Mouse (Mus musculus) adrenal gland, postnatal 10 days (tissue): ENCODE data around the gene Cdca7l. TPM values are rescaled to one million over a fixed set of nuclear protein-coding genes. Genes with fewer than 3 reads are reported as not detected.

Source experiments
- DNase-seq: peaks from one replicate; pipeline ENCODE4 v3.0.0; 2021; ENCODE audit warnings: mixed read lengths
- total RNA-seq, 2 experiments: library from RNA; stranded (reverse); gene quantifications; 2 replicates each; pipeline ENCODE4 v1.2.3; 2021

The Cdca7l gene
- total RNA-seq, 2 experiments from 2014 or later = 7.7 to 13.2 TPM

- no peak for DNase-seq
Measured at GRCm38 (mm10) chr12:117809327-117810017, 5.4 kb downstream of the Cdca7l start.

- DNase-seq = no peak
Measured at GRCm38 (mm10) chr12:117810074-117810473, 6.0 kb downstream of the Cdca7l start.

- no peak for DNase-seq
Measured at GRCm38 (mm10) chr12:117820138-117820858, 16.2 kb downstream of the Cdca7l start.

- DNase-seq = no peak
Measured at GRCm38 (mm10) chr12:117820859-117821221, 16.8 kb downstream of the Cdca7l start.

- DNase-seq = no peak
Measured at GRCm38 (mm10) chr12:117821394-117821793, 17.3 kb downstream of the Cdca7l start.

- peak; percentile 36 for DNase-seq
Measured at GRCm38 (mm10) chr12:117828350-117828749, 24.3 kb downstream of the Cdca7l start.

- DNase-seq = no peak
Measured at GRCm38 (mm10) chr12:117831351-117831961, 27.4 kb downstream of the Cdca7l start.

- no peak for DNase-seq
Measured at GRCm38 (mm10) chr12:117832190-117832589, 28.1 kb downstream of the Cdca7l start.

GRCm38 (mm10) chr12:117834652-117835051 is 30.6 kb downstream of the Cdca7l start:
- no peak for DNase-seq

GRCm38 (mm10) chr12:117835371-117835770 is 31.3 kb downstream of the Cdca7l start:
- peak; percentile 33 for DNase-seq

GRCm38 (mm10) chr12:117837376-117837775 is 33.3 kb downstream of the Cdca7l start:
- DNase-seq = no peak

GRCm38 (mm10) chr12:117840705-117841104 is 36.6 kb downstream of the Cdca7l start:
- no peak for DNase-seq

- DNase-seq = no peak
Measured at GRCm38 (mm10) chr12:117842676-117843075, 38.6 kb downstream of the Cdca7l start.

- DNase-seq = peak; percentile 74
Measured at GRCm38 (mm10) chr12:117843302-117844074, 39.4 kb downstream of the Cdca7l start.

GRCm38 (mm10) chr12:117844075-117844408 is 40.0 kb downstream of the Cdca7l start:
- no peak for DNase-seq

- no peak for DNase-seq
Measured at GRCm38 (mm10) chr12:117844917-117845316, 40.8 kb downstream of the Cdca7l start.

- no peak for DNase-seq
Measured at GRCm38 (mm10) chr12:117848621-117849020, 44.5 kb downstream of the Cdca7l start.

- no peak for DNase-seq
Measured at GRCm38 (mm10) chr12:117850472-117850871, 46.4 kb downstream of the Cdca7l start.

GRCm38 (mm10) chr12:117853316-117853715 is 49.2 kb downstream of the Cdca7l start:
- DNase-seq = peak; percentile 69

- no peak for DNase-seq
Measured at GRCm38 (mm10) chr12:117857023-117857422, 52.9 kb downstream of the Cdca7l start.

GRCm38 (mm10) chr12:117857884-117858283 is 53.8 kb downstream of the Cdca7l start:
- DNase-seq = no peak

- no peak for DNase-seq
Measured at GRCm38 (mm10) chr12:117860840-117861239, 56.8 kb downstream of the Cdca7l start.

GRCm38 (mm10) chr12:117861249-117861648 is 57.2 kb downstream of the Cdca7l start:
- no peak for DNase-seq
